Mouse (Mus musculus) monocyte, adult 59 days (primary cell): ENCODE measurements around the gene Clcn1. TPM values are rescaled to one million over a fixed set of nuclear protein-coding genes. Genes with fewer than 3 reads are reported as not detected.

Experiments used
- total RNA-seq, 2 experiments: library from RNA; stranded (reverse); gene quantifications; one replicate each; pipeline ENCODE4 v1.2.4; 2023

Gene Clcn1
- total RNA-seq: under 1 TPM; 0.39 to 0.86 TPM

GRCm38 (mm10) chr6:42286448-42286847 is at the start of gene Clcn1:
Gene Clcn1, plus strand, starts transcription at chr6:42286685.

GRCm38 (mm10) chr6:42245711-42246353 is 40.7 kb upstream of the Clcn1 start, which contains the start of gene Gstk1:
Gene Gstk1, plus strand, starts transcription at chr6:42245935.

GRCm38 (mm10) chr6:42261524-42262170 is 24.8 kb upstream of the Clcn1 start, which contains the start of gene Tmem139:
Gene Tmem139, plus strand, starts transcription at chr6:42261970.

GRCm38 (mm10) chr6:42264626-42265312 is 21.7 kb upstream of the Clcn1 start, which contains the start of gene Casp2:
Gene Casp2, plus strand, starts transcription at chr6:42264985.

GRCm38 (mm10) chr6:42324482-42325267 is 38.2 kb downstream of the Clcn1 start, which contains the start of gene Fam131b:
Gene Fam131b, minus strand, starts transcription at chr6:42324643.

GRCm38 (mm10) chr6:42349426-42350020 is 63.0 kb downstream of the Clcn1 start, which contains the start of gene Zyx:
Gene Zyx, plus strand, starts transcription at chr6:42349630.

Other genes starting within 250 kb of the Clcn1 start
- gene Sva, start 248.3 kb upstream of the Clcn1 start, total RNA-seq: not detected
- not detected for gene Tas2r139, start 145.7 kb upstream of the Clcn1 start, total RNA-seq
- not detected for gene Tas2r144, start 71.4 kb upstream of the Clcn1 start, total RNA-seq
- 10 to 100 TPM; 13.0 to 15.5 TPM for gene Gstk1, start 40.8 kb upstream of the Clcn1 start, total RNA-seq
- not detected for gene Tmem139, start 24.7 kb upstream of the Clcn1 start, total RNA-seq
- gene Casp2, start 21.7 kb upstream of the Clcn1 start, total RNA-seq: 100 to 1,000 TPM in 1 of 2 experiments, 10 to 100 TPM in 1; 95.1 to 103 TPM
- under 1 TPM in 1 of 2 experiments, not detected in 1; 0.12 TPM for gene Fam131b, start 38.0 kb downstream of the Clcn1 start, total RNA-seq
- 100 to 1,000 TPM; 586 to 636 TPM for gene Zyx, start 62.9 kb downstream of the Clcn1 start, total RNA-seq
- gene Epha1, start 86.6 kb downstream of the Clcn1 start, total RNA-seq: under 1 TPM in 1 of 2 experiments, not detected in 1; 0.24 TPM
- gene Tas2r143, start 113.6 kb downstream of the Clcn1 start, total RNA-seq: 1 to 10 TPM in 1 of 2 experiments, under 1 TPM in 1; 0.97 to 1.7 TPM
- 1 to 10 TPM; 1.2 to 1.5 TPM for gene Tas2r135, start 118.7 kb downstream of the Clcn1 start, total RNA-seq
- gene Tas2r126, start 147.8 kb downstream of the Clcn1 start, total RNA-seq: 1 to 10 TPM in 1 of 2 experiments, under 1 TPM in 1; 0.73 to 1.6 TPM
- not detected for gene Olfr458, start 178.5 kb downstream of the Clcn1 start, total RNA-seq
- not detected for gene Olfr457, start 189.7 kb downstream of the Clcn1 start, total RNA-seq
- not detected for gene Olfr456, start 200.5 kb downstream of the Clcn1 start, total RNA-seq